Mouse (Mus musculus): ENCODE results near the gene Nos1. TPM values are rescaled to one million over a fixed set of nuclear protein-coding genes. Genes with fewer than 3 reads are reported as not detected.
A peak's percentile ranks its signal among the peaks of the same experiment; 100 is the strongest.

Gene Nos1
- polyA plus RNA-seq (2012; rRNA removed) (0.41 and 0.45 TPM in 2 replicates), polyA plus RNA-seq (2014; fragmentation: Nextera tagmentation; extraction: Ambion mirVana) (0.32 and 0.70 TPM in 2 replicates)

DNA sequence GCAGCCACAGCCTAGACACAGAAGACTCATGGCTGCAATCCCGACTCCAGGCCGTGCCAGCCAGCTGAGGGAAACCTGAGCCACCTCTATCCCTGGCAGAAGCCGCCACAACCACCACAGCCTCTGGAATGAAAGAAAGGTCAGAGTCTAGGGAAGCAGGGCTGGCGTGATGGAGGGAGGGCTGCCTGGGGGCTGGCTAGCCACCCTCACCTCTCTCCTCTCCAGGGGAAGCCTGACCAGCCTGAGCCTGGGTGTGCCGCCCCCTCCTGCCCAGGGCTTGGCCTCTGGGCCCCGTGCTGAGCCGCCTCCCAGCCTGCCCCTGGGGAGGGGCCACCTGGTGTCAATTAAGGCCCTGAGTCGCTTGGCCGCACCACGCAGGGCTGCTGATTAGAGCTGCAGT lies at the start of gene Nos1:
Nos1 (plus strand) TSS at position 352 of the 400 bp plus-strand sequence.
- no peak within 1 kb of the TSS for H3K9ac ChIP-seq (ENCODE audit: low read depth, low read length, severe bottlenecking)
- peaks cover 8% of the 10 kb centered on the region for H3K4me1 ChIP-seq (ENCODE audit: control insufficient read depth, insufficient read depth, low read length)
- DNase-seq (ENCODE audit: low spot score) (peak; percentile 18), ATAC-seq (ENCODE audit: low FRiP score, low read depth) (peak; percentile 41; the same call in 1 of the 2 replicates)
- H3K4me3 ChIP-seq (replicated peaks; ENCODE audit: low read length): no peak within 1 kb of the TSS
- WGBS: 7% methylated on average over 7 of the region's 10 CpGs
- no peaks in the 10 kb centered on the region for H3K36me3 ChIP-seq (ENCODE audit: control insufficient read depth, insufficient read depth, low read length)
- H3K27ac ChIP-seq (replicated peaks; ENCODE audit: low read depth, low read length): no peak within 1 kb of the TSS
- no peak for TF ChIP-seq POLR2A (IDR thresholded peaks at IDR 0.05; ENCODE audit: borderline replicate concordance, extremely low read depth, insufficient read depth, insufficient read length)
- no peaks in the 10 kb centered on the region for H3K27me3 ChIP-seq (ENCODE audit: control insufficient read depth, insufficient read depth, low read length)
- H3K4me2 ChIP-seq (replicated peaks; ENCODE audit: low read depth, low read length, severe bottlenecking): no peak within 1 kb of the TSS
- no peaks in the 10 kb centered on the region for H3K9me3 ChIP-seq (ENCODE audit: control insufficient read depth, low read length)

DNA sequence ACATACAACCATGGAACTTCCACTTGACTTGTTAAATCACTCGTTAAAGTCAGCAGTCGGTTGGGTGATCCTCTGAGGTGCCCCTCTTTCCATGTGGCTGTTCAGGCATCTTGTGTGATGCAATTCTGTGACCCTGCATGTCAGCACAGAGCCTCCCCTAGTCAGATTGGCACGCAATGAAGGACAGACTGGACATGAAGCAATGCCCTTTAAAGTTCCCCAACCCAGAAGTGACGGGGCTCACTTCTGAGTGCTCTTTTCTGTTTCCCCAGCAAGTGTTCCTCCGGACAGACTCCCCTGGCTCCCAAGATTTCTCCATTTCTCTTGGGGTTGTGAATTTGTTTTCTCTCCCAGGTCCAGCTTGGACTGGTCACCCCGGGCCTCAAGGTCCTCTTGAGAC lies 49.5 kb upstream of the Nos1 start:
- no peak overlapping the region for H3K27ac ChIP-seq (replicated peaks; ENCODE audit: low read depth, low read length)
- no peak for TF ChIP-seq POLR2A (IDR thresholded peaks at IDR 0.05; ENCODE audit: borderline replicate concordance, extremely low read depth, insufficient read depth, insufficient read length)
- no peak for ATAC-seq (ENCODE audit: low FRiP score, low read depth)

DNA sequence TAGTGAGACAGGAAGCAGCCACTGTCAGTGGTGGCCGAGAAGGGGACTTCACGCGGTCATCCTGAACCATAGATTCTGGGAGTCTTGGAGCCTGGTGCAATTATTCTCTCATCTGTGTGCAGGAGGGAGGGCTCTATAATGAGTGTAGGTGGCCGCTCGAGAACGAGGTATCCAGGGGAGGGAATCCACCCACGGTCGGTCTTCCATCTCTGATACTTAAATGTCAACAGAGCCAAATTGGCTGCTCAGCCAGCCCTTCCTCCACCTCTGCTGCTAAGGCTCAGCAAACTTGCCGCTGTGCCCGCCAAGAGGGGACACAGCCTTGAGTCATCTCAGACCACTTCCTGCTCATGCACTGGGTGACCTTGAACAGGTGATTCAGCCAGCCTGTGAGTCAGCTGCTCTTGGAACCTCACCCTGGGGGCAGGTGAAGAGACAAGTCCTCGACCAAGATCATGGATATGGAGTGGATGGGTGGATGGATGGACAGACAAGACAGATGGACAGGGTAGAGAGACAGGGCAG lies 36.1 kb upstream of the Nos1 start:
- 70% methylated on average over 11 of the region's 11 CpGs for WGBS
- DNase-seq (ENCODE audit: low spot score) (no peak), ATAC-seq (ENCODE audit: low FRiP score, low read depth) (no peak)
- no peaks in the 10 kb centered on the region for H3K36me3 ChIP-seq (ENCODE audit: control insufficient read depth, insufficient read depth, low read length)
- no peak overlapping the region for H3K27ac ChIP-seq (replicated peaks; ENCODE audit: low read depth, low read length)
- H3K9me3 ChIP-seq (ENCODE audit: control insufficient read depth, low read length): no peaks in the 10 kb centered on the region
- no peak overlapping the region for H3K4me3 ChIP-seq (replicated peaks; ENCODE audit: low read length)
- TF ChIP-seq POLR2A (IDR thresholded peaks at IDR 0.05; ENCODE audit: borderline replicate concordance, extremely low read depth, insufficient read depth, insufficient read length): no peak
- H3K4me2 ChIP-seq (replicated peaks; ENCODE audit: low read depth, low read length, severe bottlenecking): no peak overlapping the region
- H3K4me1 ChIP-seq (ENCODE audit: control insufficient read depth, insufficient read depth, low read length): no peaks in the 10 kb centered on the region
- no peaks in the 10 kb centered on the region for H3K27me3 ChIP-seq (ENCODE audit: control insufficient read depth, insufficient read depth, low read length)
- no peak overlapping the region for H3K9ac ChIP-seq (ENCODE audit: low read depth, low read length, severe bottlenecking)

More for the DNA sequence above, 49.5 kb upstream of the Nos1 start:
- H3K4me2 ChIP-seq (replicated peaks; ENCODE audit: low read depth, low read length, severe bottlenecking): no peak overlapping the region
- H3K4me1 ChIP-seq (ENCODE audit: control insufficient read depth, insufficient read depth, low read length): no peaks in the 10 kb centered on the region
- no peak overlapping the region for H3K9ac ChIP-seq (ENCODE audit: low read depth, low read length, severe bottlenecking)
- no peak for DNase-seq (ENCODE audit: low spot score)
- H3K9me3 ChIP-seq (ENCODE audit: control insufficient read depth, low read length): no peaks in the 10 kb centered on the region
- 73% methylated on average over 6 of the region's 6 CpGs for WGBS
- H3K27me3 ChIP-seq (ENCODE audit: control insufficient read depth, insufficient read depth, low read length): no peaks in the 10 kb centered on the region
- H3K36me3 ChIP-seq (ENCODE audit: control insufficient read depth, insufficient read depth, low read length): no peaks in the 10 kb centered on the region
- H3K4me3 ChIP-seq (replicated peaks; ENCODE audit: low read length): no peak overlapping the region

DNA sequence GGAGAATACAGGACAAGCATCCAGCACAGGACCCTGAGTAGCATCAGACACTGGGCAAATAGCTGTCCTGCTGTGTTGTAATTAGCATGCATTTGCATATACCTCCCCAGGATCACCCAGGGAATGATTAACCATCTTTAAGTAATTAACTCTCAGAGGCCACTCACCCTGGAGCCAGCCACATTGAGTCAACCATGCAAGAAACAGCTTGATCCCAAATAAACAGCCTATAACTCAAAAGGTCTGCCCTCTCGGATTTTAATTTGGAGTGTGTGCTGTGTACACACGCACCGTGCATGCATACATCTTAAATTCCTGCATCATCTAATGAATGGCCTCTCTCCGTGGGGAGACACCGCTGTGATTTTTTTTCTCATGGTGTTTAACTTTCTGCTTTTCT lies 31.5 kb upstream of the Nos1 start:
- Histone ChIP-seq H3K4me2 (replicated peaks; ENCODE audit: low read depth, low read length, severe bottlenecking) (no peak overlapping the region), H3K27ac (replicated peaks; ENCODE audit: low read depth, low read length) (no peak overlapping the region), H3K9ac (ENCODE audit: low read depth, low read length, severe bottlenecking) (no peak overlapping the region), H3K9me3 (ENCODE audit: control insufficient read depth, low read length) (no peaks in the 10 kb centered on the region), H3K27me3 (ENCODE audit: control insufficient read depth, insufficient read depth, low read length) (no peaks in the 10 kb centered on the region), H3K4me1 (ENCODE audit: control insufficient read depth, insufficient read depth, low read length) (no peaks in the 10 kb centered on the region), H3K36me3 (ENCODE audit: control insufficient read depth, insufficient read depth, low read length) (no peaks in the 10 kb centered on the region), H3K4me3 (replicated peaks; ENCODE audit: low read length) (no peak overlapping the region)
- DNase-seq (ENCODE audit: low spot score): no peak
- ATAC-seq (ENCODE audit: low FRiP score, low read depth): no peak
- WGBS: 14% methylated on average over 5 of the region's 5 CpGs
- no peak for TF ChIP-seq POLR2A (IDR thresholded peaks at IDR 0.05; ENCODE audit: borderline replicate concordance, extremely low read depth, insufficient read depth, insufficient read length)

DNA sequence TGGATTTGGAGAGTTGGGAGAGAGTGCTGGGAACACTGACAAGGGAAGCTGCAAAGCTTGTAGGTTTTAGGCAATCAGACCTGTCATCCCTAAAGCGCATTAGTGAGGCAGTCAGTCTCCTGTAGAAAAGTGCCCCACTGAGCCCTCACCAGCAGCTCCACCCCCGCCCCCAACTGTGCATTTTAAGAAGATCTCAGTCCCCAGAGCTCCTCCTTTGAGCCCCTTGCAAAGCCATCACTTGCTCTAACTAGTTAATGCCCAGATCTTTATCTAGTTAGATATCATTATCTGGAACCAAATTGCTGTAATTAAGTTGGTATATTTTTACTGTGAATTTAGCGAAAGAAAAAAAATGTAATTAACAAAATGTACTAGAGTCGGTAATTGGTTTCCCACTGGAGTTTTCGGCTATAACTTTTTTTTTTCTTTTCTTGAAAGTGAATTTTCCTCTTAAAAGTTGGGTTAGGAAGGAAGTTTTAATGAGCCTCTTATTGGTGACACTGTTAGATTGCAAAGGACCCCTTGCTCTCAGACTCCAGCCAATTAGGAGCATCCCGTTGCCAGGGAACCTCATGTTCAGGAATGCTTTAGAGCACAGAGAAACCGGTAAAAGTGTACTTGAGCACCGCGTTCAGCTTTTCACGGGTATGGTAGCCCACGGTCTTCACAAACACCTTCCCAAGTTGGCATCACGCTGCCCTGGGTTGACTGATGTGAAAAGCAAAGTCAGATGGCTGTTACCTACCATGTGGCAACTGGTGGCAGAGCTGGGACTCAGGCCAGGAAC lies 22.9 kb upstream of the Nos1 start:
- H3K9me3 ChIP-seq (ENCODE audit: control insufficient read depth, low read length): no peaks in the 10 kb centered on the region
- no peak for DNase-seq (ENCODE audit: low spot score)
- H3K4me3 ChIP-seq (replicated peaks; ENCODE audit: low read length): no peak overlapping the region
- H3K4me1 ChIP-seq (ENCODE audit: control insufficient read depth, insufficient read depth, low read length): no peaks in the 10 kb centered on the region
- WGBS: 31% methylated on average over 12 of the region's 12 CpGs
- no peak overlapping the region for H3K4me2 ChIP-seq (replicated peaks; ENCODE audit: low read depth, low read length, severe bottlenecking)
- no peaks in the 10 kb centered on the region for H3K36me3 ChIP-seq (ENCODE audit: control insufficient read depth, insufficient read depth, low read length)
- no peak overlapping the region for H3K27ac ChIP-seq (replicated peaks; ENCODE audit: low read depth, low read length)
- H3K9ac ChIP-seq (ENCODE audit: low read depth, low read length, severe bottlenecking): no peak overlapping the region
- ATAC-seq (ENCODE audit: low FRiP score, low read depth): no peak
- H3K27me3 ChIP-seq (ENCODE audit: control insufficient read depth, insufficient read depth, low read length): no peaks in the 10 kb centered on the region
- no peak for TF ChIP-seq POLR2A (IDR thresholded peaks at IDR 0.05; ENCODE audit: borderline replicate concordance, extremely low read depth, insufficient read depth, insufficient read length)
